Mouse (Mus musculus) spleen, postnatal 36 days (tissue): ENCODE measurements around the gene Gm20388.
"Not testable (repeated sequence)": the region's sequence is repeated elsewhere in the genome, so short reads cannot be mapped to it uniquely, and the experiment has no call there.

Source experiments
- DNase-seq, 2 experiments: peaks; one replicate each; pipeline ENCODE4 v3.0.0; 2022; ENCODE audit warnings: low spot score in 2 of 2, mixed read lengths in 1 of 2

Gene Gm20388

DNA sequence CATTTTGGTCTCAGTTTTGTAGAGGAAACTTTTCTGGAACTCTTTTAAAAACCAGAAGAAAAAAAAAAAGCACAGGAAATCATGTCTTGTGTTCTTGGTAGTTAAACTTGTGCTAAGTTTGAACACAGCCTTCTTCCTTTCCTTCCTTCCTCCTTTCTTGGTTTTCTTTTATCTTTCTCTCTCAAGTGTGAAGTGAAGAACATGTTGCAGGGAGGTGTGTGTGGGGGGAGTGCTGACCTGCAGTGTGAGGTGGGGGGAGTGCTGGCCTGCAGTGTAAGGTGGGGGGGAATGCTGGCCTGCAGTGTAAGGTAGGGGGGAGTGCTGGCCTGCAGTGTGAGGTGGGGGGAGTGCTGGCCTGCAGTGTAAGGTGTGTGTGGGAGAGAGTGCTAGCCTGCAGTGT lies 854.0 kb downstream of the Gm20388 start:
- peak; percentile 57 for DNase-seq

DNA sequence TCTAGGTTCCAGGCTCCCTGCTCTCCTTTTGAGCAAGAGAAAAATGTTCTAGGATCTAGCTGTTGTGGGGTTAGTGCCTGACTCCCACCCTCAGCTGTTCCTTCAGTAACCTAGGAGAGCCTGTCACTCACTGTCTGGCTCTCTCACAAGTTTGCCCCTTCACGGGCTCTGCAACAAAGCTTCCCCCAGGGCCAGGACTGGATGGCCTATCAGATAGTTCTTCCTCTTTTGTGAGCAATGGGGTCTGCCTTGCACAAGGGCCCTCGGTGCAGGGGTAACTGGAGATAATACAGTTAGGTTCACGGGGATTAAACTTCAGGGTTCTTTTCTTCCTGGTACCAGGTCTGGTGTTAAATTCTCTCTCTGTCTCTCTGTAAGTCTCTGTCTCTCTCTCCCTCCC lies 856.0 kb downstream of the Gm20388 start:
- DNase-seq: peak; percentile 57 to 64

- DNase-seq: no peak
Measured at GRCm38 (mm10) chr8:120768454-120769218, 858.0 kb downstream of the Gm20388 start.

- peak; percentile 57 to 62 for DNase-seq
Measured at GRCm38 (mm10) chr8:120777184-120777583, 866.5 kb downstream of the Gm20388 start.

- no peak for DNase-seq
Measured at GRCm38 (mm10) chr8:120777732-120778131, 867.1 kb downstream of the Gm20388 start.

DNA sequence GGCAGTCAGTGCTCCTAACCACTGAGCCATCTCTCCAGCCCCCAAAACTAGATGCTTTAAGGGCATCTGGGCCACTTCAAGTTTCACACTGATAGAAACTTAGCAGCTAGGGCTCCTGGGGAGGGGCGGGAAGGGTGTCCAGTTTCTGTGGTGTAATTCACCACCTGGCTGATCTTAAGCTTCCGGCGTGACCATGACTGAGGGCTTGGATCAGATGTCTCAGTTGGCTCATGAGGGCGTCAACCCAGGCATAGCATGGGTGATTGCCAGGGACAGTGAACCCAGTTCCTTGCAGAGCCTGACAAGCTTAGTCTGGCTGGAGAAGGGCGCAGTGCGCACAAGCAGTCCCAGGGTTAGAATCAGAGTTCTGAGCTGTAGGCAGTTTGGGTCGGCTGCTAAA lies 868.5 kb downstream of the Gm20388 start:
- DNase-seq: no peak

DNA sequence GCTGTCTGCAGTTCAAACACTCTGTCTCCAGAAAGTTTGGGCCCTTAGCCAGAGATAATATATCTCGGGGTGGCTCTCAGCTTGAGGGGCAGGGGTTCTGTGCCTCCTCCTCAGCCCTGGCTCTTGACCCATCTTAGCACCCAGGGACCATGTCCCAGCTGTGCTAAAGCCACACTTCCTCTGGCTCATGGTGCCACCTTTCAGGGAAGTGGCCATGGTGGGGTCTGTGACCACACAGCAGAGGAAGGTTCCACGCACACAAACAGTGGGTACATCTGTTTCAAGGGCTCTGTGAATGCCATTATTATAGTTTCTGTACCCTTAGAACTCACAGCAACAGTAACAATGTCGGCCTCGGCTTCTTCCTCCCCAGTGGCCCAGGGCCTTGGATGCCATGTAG lies 873.1 kb downstream of the Gm20388 start:
- no peak for DNase-seq

DNA sequence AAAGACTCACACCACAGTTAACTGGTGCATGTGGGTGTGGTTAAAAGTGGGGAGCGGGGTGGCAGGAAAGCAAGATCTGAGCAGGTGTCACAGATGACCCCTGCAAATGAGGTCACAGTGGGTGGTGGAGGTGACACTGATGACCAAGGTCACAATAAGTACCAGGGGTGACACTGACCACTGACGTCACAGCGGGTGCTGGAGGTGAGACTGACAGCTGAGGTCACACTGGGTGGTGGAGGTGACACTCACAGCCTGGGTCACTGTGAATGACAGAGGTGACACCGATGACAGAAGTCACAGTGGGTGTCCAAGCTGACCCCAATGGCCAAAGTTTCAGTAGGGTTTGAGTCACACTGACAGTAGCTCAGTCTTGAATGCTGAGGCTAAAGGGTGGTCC lies 876.1 kb downstream of the Gm20388 start:
- DNase-seq: no peak

DNA sequence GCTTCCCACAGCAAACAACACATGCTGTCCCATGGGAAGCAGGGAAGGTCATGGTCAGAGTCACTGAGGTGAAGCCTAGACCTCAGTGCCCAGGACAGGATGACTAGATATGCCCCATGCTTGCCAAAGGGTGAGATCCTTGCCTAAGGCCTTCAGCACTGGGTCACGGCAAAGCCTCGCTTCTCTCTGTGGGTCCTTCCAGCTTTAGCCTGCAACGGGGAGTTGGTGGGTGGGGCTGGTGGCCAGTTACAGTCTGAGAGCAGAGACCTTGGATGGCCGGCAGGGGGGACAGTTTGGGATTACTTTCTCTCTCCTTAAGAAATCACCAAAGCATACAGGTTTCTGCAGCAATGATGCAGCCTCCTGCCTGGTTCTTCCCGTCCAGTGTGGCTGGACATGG lies 877.0 kb downstream of the Gm20388 start:
- DNase-seq: no peak

GRCm38 (mm10) chr8:120792710-120793109 lies 882.1 kb downstream of the Gm20388 start:
- peak; percentile 47 to 49 for DNase-seq

- DNase-seq: peak; percentile 80
Measured at GRCm38 (mm10) chr8:120795944-120796635, 885.4 kb downstream of the Gm20388 start.

DNA sequence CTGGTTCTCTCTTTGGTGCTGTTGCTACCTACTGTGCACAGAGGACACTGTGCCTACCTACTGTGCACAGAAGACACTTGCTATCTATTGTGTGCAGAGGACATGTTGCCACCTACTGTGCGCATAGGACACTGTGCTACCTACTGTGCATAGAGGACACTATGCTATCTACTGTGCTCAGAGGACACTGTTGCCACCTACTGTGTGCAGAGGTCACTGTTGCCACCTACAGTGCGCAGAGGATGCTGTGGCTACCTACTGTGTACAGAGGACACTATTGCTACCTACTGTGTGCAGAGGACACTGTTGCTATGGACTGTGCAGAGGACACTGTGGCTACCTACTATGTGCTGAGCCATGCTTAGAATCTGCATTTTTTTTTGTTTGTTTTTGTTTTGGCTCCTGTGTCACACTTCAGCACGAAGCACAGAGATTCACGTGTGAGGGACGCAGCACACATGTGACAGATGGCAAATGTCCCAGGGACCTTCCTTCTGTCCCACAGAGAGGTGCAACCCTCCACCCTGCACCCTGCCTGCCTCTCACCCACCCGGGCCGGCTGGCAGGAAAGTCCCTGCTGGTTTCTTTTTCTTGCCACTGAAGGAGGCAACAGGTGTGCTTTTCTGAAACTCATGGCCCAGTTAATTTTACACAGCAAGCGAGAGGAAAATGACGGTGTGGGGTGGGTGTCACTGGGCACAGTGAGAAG lies 886.5 kb downstream of the Gm20388 start:
- peak; percentile 67 to 70 for DNase-seq

GRCm38 (mm10) chr8:120800308-120800865 lies 889.7 kb downstream of the Gm20388 start:
- DNase-seq: no peak

GRCm38 (mm10) chr8:120803661-120804375 lies 893.2 kb downstream of the Gm20388 start:
- not testable (repeated sequence) for DNase-seq

- no peak for DNase-seq
Measured at GRCm38 (mm10) chr8:120804741-120805140, 894.1 kb downstream of the Gm20388 start.

DNA sequence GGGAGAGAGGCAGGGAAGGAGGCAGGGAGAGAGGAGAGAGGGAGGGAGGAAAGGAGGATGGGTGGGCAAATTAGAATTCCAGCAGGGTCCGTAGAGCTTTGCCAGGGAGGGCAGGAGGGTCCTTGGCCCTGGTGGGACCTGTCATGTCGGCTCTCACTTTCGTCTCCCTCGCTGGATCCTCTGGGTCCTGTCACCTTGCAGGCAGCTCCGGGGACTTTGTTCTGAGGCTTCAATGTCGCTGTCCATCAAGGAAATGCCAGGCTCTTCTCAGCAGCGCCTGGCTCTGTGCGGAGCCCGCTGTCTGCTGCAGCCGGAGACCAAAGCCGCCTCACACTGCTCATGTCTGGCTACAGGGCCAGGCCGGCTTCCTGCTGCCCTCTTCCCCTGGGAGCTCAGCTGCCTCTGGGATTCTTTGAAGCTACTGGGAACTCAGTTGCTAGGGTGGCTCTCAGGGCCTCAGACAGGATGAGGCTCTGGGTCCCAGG lies 896.2 kb downstream of the Gm20388 start:
- DNase-seq: no peak

DNA sequence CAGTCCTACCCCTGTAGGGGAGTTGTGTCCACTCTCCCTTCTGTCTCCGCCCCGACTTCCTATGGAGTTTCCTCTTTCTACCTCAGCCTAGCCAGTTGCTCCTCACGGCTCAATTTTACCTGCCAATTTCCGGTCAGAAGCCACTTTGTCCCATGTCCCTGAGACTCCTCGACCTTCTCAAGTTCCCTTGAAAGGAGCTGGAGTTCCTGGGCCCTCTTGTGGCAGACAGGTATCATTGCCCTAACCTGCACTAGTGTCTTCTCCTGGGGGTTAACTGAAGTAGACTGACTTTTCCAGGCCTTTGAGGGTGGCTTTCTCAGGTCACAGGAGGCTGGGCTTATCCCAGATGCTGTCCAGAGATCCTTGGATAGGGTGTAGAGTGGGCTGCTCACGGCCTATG lies 897.1 kb downstream of the Gm20388 start:
- DNase-seq: no peak

- DNase-seq: no peak
Measured at GRCm38 (mm10) chr8:120809050-120809449, 898.4 kb downstream of the Gm20388 start.

- no peak for DNase-seq
Measured at GRCm38 (mm10) chr8:120811953-120812352, 901.3 kb downstream of the Gm20388 start.

DNA sequence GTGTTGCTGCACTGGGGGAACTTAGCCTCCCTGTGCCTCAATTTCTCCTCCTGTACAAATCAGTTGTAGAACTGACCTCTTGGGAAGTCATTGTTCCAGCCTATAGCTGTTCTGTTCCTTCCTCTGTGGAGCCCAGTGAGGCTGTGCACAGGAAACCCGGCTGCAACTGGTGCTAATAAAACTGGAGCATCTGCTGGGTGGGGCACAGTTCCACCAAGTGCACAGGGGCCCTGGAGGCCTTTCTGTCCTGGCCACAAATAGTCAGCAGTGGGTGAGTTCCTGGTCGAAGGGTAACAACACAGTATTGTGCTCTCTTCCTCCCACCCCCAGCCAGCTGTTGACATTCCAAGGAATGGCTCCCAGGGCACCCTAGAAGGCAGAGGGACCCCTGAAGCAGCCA lies 902.4 kb downstream of the Gm20388 start:
- DNase-seq: no peak

DNA sequence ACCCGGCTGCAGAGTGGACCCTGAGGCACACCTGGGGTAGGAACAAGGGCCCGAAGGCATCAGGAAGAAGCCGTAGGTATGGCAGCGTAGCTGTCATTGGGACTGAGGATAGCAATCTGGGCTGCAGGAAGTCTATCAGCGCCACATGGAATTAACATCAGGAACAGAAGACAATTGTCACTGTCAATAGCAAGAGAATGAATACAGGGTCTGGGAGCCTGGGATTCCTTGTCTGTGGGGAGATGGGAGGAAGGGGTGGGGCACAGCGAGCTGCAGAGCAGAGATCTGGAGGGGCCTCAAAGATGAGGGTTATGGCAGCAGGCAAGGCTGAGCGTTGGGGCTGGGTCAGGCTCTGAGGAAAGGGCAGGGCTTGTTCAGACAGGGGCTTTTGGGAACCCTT lies 903.2 kb downstream of the Gm20388 start:
- DNase-seq: no peak
